Mouse (Mus musculus) CH12F3 (cell line): ENCODE results near the gene Cngb1.

Experiments
- in situ Hi-C: fragments of 300-500 bp; cut with MboI; formaldehyde crosslinking; loops from 2 replicates; pipeline ENCODE4 v1.14.3; 2020; ENCODE audit warnings: low sequenced_read_pairs

The Cngb1 gene

GRCm38 (mm10) chr8:95202649-95203275 lies 103.6 kb downstream of the Cngb1 start, which contains the start of gene Kifc3:
TSS of gene Kifc3 (minus strand) at chr8:95202812.
- in situ Hi-C loops = loop anchor here (10.0 kb wide), 1 partner anchor 78 kb away; no protein-coding TSS in a partner anchor

GRCm38 (mm10) chr8:95202056-95202570 lies 104.3 kb downstream of the Cngb1 start:
- in situ Hi-C loops = loop anchor here (10.0 kb wide), 1 partner anchor 77 kb away; no protein-coding TSS in a partner anchor

- in situ Hi-C loops = loop anchor here (10.0 kb wide), 1 partner anchor 77 kb away; no protein-coding TSS in a partner anchor
Measured at GRCm38 (mm10) chr8:95201491-95201890, 104.9 kb downstream of the Cngb1 start.

- in situ Hi-C loops = loop anchor here (10.0 kb wide), 1 partner anchor 75 kb away; no protein-coding TSS in a partner anchor
Measured at GRCm38 (mm10) chr8:95200001-95200405, 106.4 kb downstream of the Cngb1 start.

GRCm38 (mm10) chr8:95195728-95196127 lies 110.7 kb downstream of the Cngb1 start:
- in situ Hi-C loops = no loop called here

GRCm38 (mm10) chr8:95191497-95192175 lies 114.7 kb downstream of the Cngb1 start:
- in situ Hi-C loops = no loop called here
